Mouse (Mus musculus) embryonic fibroblast, embryonic 13.5 days (primary cell): ENCODE data around the gene 1700016H13Rik.

Experiments used
- CTCF ChIP-seq: IDR thresholded peaks from 2 replicates; pipeline ENCODE4 v1.5.1; 2011; ENCODE audit warnings: mild to moderate bottlenecking, control low read depth, low read length, moderate library complexity, borderline replicate concordance; ENCODE audit not compliant: insufficient read depth
- POLR2A ChIP-seq: IDR thresholded peaks from 2 replicates; pipeline ENCODE4 v1.6.1; 2011; ENCODE audit warnings: low read depth, mild to moderate bottlenecking, control low read depth, low read length, moderate library complexity

GRCm38 (mm10) chr5:103698577-103698976 is 42.8 kb upstream of the 1700016H13Rik start:
- TF ChIP-seq POLR2A (no peak), CTCF (no peak)
